Mouse (Mus musculus) brown adipose tissue, adult 24 weeks (tissue): ENCODE data around the gene Krt18. TPM values are rescaled to one million over a fixed set of nuclear protein-coding genes. Genes with fewer than 3 reads are reported as not detected.

Experiments
- H3K27ac ChIP-seq: fragments of 200-500 bp; replicated peaks from 2 replicates; pipeline ENCODE4 v1.5.1; 2012; ENCODE audit warnings: low read depth, mild to moderate bottlenecking, low read length
- H3K4me1 ChIP-seq: fragments of 200-500 bp; 2 replicates; pipeline ENCODE4 v1.6.1; 2012; ENCODE audit warnings: low read length, mixed read lengths; ENCODE audit not compliant: control insufficient read depth, insufficient read depth, insufficient read length
- H3K4me3 ChIP-seq: fragments of 200-500 bp; 2 replicates; pipeline ENCODE4 v1.5.1; 2012; ENCODE audit warnings: low read depth, mild to moderate bottlenecking, low read length, moderate library complexity; ENCODE audit not compliant: insufficient read depth
- polyA plus RNA-seq: library from polyadenylated mRNA; stranded (reverse); fragments of >200 nt; gene quantifications from 2 replicates; pipeline ENCODE4 v1.2.4, GENCODE M21; 2012; ENCODE audit not compliant: missing spikeins, insufficient read depth, insufficient read length

The Krt18 gene
- polyA plus RNA-seq, 1 experiment = not detected

DNA sequence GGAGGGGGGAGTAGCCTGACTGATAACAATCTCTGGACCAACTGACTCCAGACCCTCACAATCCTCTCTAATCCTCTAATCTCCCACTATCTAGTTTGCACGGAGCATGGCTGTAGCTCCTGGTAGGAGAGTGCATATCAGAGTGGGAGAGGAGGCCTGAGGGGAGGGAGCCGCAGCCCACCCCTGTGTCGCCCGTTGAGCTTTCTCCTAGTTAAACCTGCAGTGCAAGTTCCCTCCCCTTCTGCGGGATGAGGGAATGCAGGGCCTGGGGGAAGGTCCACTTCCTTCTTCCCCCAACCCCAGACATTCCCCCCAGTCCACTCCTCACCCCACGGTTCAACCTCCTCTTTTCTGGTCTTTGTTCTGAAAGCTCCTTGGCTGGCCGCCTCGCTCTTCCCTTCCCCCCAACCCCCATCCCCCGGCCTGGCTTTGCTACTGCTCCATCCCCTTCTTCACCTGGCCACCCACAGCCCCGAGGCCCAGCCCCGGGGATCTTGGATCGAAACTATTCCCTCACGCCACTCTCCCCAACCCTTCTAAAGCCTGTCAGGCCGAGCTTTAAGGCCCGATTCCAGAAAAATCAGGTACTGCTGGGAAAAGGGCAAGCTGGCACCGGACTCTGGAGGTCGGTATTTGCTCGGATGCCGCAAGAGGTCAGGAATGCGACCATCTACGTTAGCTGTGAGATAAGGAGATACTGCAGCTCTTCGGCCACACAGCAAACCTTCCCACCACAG lies 2.7 kb upstream of the Krt18 start:
- Histone ChIP-seq H3K4me1 (no peaks in the 10 kb centered on the region), H3K27ac (no peak overlapping the region), H3K4me3 (peak overlapping the region; percentile 33)

- Histone ChIP-seq H3K4me3 (no peak overlapping the region), H3K4me1 (no peaks in the 10 kb centered on the region), H3K27ac (no peak overlapping the region)
These were observed 1.6 kb upstream of the Krt18 start for GRCm38 (mm10) chr15:102026430-102026829.

- Histone ChIP-seq H3K4me3 (no peak overlapping the region), H3K27ac (no peak overlapping the region), H3K4me1 (no peaks in the 10 kb centered on the region)
These were observed 6.4 kb downstream of the Krt18 start for GRCm38 (mm10) chr15:102034121-102035053.

DNA sequence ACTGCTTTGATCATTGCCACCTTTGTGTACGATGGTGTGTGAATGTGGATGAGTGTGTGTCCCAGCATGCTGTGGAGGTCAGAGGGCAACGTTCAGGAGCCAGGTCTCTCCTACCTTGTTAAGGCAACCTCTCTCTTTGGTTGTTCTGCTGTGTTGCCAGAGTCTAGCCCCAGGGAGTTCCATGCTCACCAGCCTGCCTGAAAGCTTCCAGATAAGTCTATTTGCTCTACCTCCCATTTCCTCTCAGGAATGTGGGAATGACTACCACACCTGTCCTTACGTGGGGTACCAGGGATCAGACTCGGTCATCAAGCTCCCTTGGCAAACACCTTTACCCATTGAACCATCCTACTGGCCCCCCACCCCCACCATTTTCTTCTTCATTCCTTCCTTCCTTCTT lies 12.3 kb downstream of the Krt18 start:
- Histone ChIP-seq H3K4me1 (no peaks in the 10 kb centered on the region), H3K27ac (no peak overlapping the region), H3K4me3 (no peak overlapping the region)

DNA sequence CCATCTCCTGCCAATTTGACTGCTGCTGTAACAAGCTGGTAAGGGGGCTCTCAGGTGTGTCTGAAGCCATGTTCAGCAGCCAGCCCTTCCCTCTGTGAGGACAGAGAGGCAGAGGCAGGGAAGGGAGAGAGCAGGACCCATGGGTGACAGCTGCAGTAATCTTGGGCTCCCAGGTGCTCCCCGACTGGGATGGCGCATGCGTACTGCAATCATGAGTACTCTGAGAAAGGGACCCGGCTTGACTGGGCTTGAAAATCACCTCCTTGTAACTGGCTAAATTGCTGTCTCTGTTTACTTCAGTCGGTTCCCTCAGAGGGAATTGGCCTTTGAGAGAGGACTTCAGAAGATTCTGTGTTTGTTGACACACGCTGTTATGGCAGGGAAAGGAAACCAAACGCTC lies 14.0 kb downstream of the Krt18 start:
- H3K4me1 ChIP-seq = no peaks in the 10 kb centered on the region
- no peak overlapping the region for H3K4me3 ChIP-seq
- H3K27ac ChIP-seq = no peak overlapping the region

DNA sequence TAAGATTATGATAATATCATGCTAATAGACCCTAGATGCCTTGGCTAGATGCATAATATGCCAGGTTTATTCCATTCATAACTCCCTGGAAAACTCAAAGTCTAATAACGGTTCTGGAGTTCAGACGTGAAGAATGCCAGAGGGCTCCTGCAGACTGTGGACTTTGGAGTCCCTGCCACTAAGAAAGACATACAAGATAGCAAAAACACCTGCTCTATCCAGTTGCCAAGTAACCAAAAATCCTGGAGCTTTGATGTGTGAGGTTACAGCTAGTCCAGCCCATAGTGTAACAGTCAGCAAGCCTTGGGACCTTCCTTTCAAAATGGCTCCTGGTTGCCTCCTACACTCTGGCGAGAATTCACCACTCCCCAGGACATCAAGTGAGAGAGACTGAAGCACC lies 16.8 kb downstream of the Krt18 start:
- H3K4me1 ChIP-seq = no peaks in the 10 kb centered on the region
- H3K4me3 ChIP-seq = no peak overlapping the region
- H3K27ac ChIP-seq = no peak overlapping the region

DNA sequence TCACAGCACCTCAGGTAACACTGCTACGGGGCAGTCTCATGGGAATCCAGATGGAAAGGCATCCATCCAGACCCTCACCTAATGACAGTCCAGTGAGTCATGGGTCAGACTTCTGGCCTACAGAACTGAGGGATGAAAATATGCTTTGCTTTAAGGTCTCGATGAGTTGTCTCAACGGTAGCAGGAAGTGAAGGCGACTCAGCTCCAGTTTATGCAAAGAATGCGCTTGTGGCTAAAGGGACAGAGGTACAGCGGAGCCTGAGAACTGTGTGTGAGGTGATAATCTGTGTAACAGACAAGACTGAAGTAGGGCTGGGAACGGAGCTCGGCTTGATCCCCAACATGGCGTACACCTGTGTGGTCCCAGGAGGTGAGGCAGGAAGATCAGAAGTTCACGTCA lies 17.7 kb downstream of the Krt18 start:
- no peak overlapping the region for H3K4me3 ChIP-seq
- H3K27ac ChIP-seq = no peak overlapping the region
- no peaks in the 10 kb centered on the region for H3K4me1 ChIP-seq

- Histone ChIP-seq H3K4me1 (no peaks in the 10 kb centered on the region), H3K4me3 (no peak overlapping the region), H3K27ac (no peak overlapping the region)
These were observed 20.0 kb downstream of the Krt18 start for GRCm38 (mm10) chr15:102048006-102048405.

DNA sequence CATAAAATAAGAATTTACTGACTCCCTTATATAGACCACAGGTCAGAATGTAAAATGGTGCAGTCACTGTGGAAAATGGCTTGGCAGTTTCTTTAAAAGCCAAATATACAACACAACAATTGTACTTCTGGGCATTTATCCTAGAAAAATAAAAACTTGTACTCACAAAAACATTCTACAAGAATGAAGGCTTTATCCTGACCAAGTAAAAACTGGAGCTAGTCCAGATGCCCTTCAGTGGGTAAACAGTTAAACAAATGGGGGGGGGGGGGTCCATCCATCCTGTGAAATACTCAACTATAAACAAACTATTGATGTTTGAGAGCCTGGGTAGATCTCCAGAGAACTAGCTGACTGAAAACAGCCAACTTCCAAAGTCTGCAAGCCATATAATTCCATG lies 21.9 kb downstream of the Krt18 start:
- Histone ChIP-seq H3K27ac (no peak overlapping the region), H3K4me3 (no peak overlapping the region), H3K4me1 (no peaks in the 10 kb centered on the region)

GRCm38 (mm10) chr15:102051920-102052683 lies 24.1 kb downstream of the Krt18 start:
- Histone ChIP-seq H3K4me3 (no peak overlapping the region), H3K4me1 (no peaks in the 10 kb centered on the region), H3K27ac (no peak overlapping the region)

DNA sequence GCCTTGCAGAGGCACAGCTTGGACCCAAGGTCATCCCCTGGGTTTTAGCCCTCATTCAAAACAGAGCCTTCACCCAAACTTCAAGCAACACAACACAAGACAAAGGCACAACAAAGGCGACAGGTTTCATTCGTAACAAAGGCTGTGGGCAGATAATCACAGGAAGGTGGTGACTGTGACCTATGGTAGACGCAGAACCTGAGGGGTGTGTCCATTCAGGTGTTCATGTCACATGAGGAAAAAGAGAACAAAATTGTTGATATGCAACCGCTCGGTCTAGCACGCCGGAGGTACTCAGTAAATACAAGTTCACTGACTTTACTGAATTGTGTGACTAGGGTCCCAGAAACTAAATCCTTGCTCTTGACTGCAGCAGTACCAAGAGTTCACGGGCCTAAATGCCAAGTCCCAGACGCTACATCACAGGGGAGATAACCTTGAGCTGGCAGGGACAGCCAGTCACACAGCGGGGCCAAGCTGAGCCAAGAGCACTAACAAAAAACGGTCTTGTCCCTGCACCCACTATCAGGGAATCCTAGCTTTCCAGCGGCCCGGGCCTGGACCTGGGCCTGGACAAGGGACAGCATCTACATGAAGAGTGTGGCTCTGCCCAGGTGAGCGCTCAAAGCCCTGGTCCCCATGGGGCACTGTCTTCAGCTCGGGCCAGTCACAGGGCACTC lies 28.7 kb downstream of the Krt18 start:
- Histone ChIP-seq H3K4me3 (no peak overlapping the region), H3K27ac (no peak overlapping the region), H3K4me1 (no peaks in the 10 kb centered on the region)

DNA sequence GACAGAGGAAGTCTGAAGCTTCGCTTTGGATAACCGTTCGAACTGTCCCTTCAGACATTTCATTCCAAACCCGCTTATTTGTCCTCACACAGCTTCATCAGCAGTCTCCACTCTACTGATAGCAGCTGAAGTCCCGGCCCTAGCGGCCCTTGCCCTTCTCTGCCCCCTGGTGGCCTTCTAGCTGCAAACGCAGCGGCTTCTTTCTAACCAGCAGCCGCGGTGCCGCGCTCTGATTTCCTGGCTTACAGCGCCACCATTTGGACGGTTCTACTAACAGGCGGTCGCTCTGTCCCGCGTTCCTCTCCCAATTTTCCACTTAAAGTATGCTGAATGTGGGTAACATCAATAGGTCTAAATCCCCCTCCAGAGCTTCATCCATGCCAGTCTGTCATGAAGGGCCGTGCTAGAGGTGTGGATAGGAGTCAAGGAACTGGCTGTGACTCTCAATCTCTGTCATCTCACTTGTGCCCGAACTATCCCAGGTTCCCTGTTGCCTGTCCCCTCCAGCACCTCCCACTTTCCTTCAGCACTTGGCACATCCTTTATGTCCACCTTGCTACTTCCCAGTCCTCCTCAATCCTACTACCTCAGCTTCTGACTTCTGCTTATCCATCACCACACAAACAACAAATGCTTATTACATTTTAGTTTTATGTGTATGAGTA lies 37.8 kb downstream of the Krt18 start:
- H3K4me3 ChIP-seq = no peak overlapping the region
- no peaks in the 10 kb centered on the region for H3K4me1 ChIP-seq
- no peak overlapping the region for H3K27ac ChIP-seq

DNA sequence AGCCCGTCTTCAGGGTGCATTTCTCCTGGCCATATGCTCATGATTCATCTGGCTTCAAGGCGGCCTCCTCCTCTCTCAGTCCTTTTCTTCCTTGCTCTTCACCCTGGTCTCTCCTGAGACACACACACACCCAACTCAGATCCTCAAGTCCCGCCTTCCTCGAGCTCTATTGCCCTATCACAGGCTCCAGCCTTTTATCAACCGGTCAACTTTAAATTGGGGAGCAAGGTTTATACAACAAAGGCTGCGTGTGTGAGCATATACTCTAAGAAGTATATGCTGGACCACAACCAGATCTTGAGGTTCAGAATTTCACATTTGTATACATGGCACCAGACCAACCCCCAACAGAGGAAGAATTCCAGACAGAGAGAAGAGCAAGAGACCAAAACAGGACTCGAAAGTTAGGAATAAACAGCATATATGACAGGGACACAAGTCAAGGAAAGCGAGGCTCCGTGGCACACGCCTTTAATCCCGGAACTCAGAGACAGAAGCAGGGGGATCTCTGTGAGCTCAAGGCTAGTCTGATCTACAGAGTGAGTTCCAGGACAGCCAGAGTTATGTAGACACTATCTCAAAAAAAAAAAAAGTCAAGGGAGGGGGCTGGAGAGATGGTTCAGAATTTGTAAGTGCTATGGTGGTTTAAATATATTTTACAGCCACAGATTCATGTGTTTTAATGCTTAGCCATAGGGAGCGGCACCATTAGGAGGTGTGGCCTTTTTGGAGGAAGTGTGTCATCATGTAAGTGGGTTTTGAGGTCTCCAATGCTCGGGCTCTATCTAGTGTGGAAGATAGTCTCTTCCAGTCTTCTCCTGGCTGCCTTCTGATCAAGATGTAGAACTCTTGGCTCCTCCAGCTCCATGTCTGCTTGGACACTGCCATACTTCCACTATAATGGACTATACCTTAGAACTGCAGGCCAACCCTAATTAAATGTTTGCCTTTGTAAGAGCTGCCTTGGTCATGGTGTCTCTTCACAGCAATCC lies 42.8 kb downstream of the Krt18 start:
- peaks cover 7% of the 10 kb centered on the region; the same call in 1 of the 2 replicates for H3K4me1 ChIP-seq
- H3K27ac ChIP-seq = no peak overlapping the region
- no peak overlapping the region for H3K4me3 ChIP-seq
